Mouse (Mus musculus) heart, adult 2 months (tissue): ENCODE measurements around the gene Tgfbr2.

Source experiments
- CTCF ChIP-seq: fragments of 200-600 bp; IDR thresholded peaks from 2 replicates; pipeline ENCODE4 v1.8.1; 2022; ENCODE audit warnings: antibody characterized with exemption, mild to moderate bottlenecking, moderate library complexity
- POLR2A ChIP-seq: fragments of 200-500 bp; IDR thresholded peaks from 2 replicates; pipeline ENCODE4 v1.6.1; 2011; ENCODE audit warnings: mild to moderate bottlenecking, low read depth, low read length, control low read depth; ENCODE audit not compliant: insufficient read depth

GRCm38 (mm10) chr9:116041787-116042186 lies 133.4 kb downstream of the Tgfbr2 start:
- no peak for TF ChIP-seq POLR2A
- TF ChIP-seq CTCF: peak; percentile 95
